Mouse (Mus musculus): ENCODE measurements at regions not wholly inside any gene's neighbourhood (a gene's known extent, or its start where the extent isn't known, plus 50 kb on each side); places are given as distances from the start of the nearest gene placed in this dataset.
A peak's percentile ranks its signal among the peaks of the same experiment; 100 is the strongest.

GRCm38 (mm10) chr15:89940591-89940990, 98.9 kb upstream of the Syt10 start:
- H3K27ac ChIP-seq (ENCODE audit: low read depth, low read length) = no peak overlapping the region
- H3K9me3 ChIP-seq (ENCODE audit: low read length) = no peaks in the 10 kb centered on the region
- H3K36me3 ChIP-seq (ENCODE audit: insufficient read depth, low read length) = no peaks in the 10 kb centered on the region
- no peak for DNase-seq (ENCODE audit: low spot score)
- no peak overlapping the region for H3K4me3 ChIP-seq (ENCODE audit: low read depth, low read length)
- 78% methylated on average over 3 of the region's 3 CpGs for whole genome bisulfite sequencing
- H3K9ac ChIP-seq (replicated peaks; ENCODE audit: low read length, poor library complexity, severe bottlenecking) = no peak overlapping the region
- no peak for ATAC-seq (ENCODE audit: low FRiP score)
- H3K4me1 ChIP-seq (ENCODE audit: insufficient read depth, low read length) = no peaks in the 10 kb centered on the region
- H3K27me3 ChIP-seq (ENCODE audit: insufficient read depth, low read length) = no peaks in the 10 kb centered on the region
- no peak overlapping the region for H3K4me2 ChIP-seq (ENCODE audit: low read depth, low read length, poor library complexity, severe bottlenecking)
- no peak for TF ChIP-seq CTCF (IDR thresholded peaks at IDR 0.05)

- H3K4me1 ChIP-seq (ENCODE audit: insufficient read depth, low read length) = no peaks in the 10 kb centered on the region
- DNase-seq (ENCODE audit: low spot score) (no peak), ATAC-seq (ENCODE audit: low FRiP score) (no peak)
- no peaks in the 10 kb centered on the region for H3K36me3 ChIP-seq (ENCODE audit: insufficient read depth, low read length)
- no peak overlapping the region for H3K4me3 ChIP-seq (ENCODE audit: low read depth, low read length)
- no peak overlapping the region for H3K4me2 ChIP-seq (ENCODE audit: low read depth, low read length, poor library complexity, severe bottlenecking)
- no peak overlapping the region for H3K9ac ChIP-seq (replicated peaks; ENCODE audit: low read length, poor library complexity, severe bottlenecking)
- H3K27ac ChIP-seq (ENCODE audit: low read depth, low read length) = no peak overlapping the region
- no peaks in the 10 kb centered on the region for H3K9me3 ChIP-seq (ENCODE audit: low read length)
- 95% methylated on average over 3 of the region's 3 CpGs for WGBS
- H3K27me3 ChIP-seq (ENCODE audit: insufficient read depth, low read length) = no peaks in the 10 kb centered on the region
- TF ChIP-seq CTCF (IDR thresholded peaks at IDR 0.05) = no peak
Observed at GRCm38 (mm10) chr15:89932370-89932769, 90.7 kb upstream of the Syt10 start.

- 81% methylated on average over 12 of the region's 12 CpGs for WGBS
- H3K4me2 ChIP-seq (ENCODE audit: low read depth, low read length, poor library complexity, severe bottlenecking) = no peak overlapping the region
- no peak overlapping the region for H3K4me3 ChIP-seq (ENCODE audit: low read depth, low read length)
- ATAC-seq (ENCODE audit: low FRiP score) (no peak; the same call in 1 of the 2 replicates), DNase-seq (ENCODE audit: low spot score) (peak; percentile 19)
- no peaks in the 10 kb centered on the region for H3K36me3 ChIP-seq (ENCODE audit: insufficient read depth, low read length)
- TF ChIP-seq CTCF (IDR thresholded peaks at IDR 0.05) = no peak
- no peak overlapping the region for H3K9ac ChIP-seq (replicated peaks; ENCODE audit: low read length, poor library complexity, severe bottlenecking)
- H3K27ac ChIP-seq (ENCODE audit: low read depth, low read length) = no peak overlapping the region
- H3K9me3 ChIP-seq (ENCODE audit: low read length) = no peaks in the 10 kb centered on the region
- H3K4me1 ChIP-seq (ENCODE audit: insufficient read depth, low read length) = no peaks in the 10 kb centered on the region
- no peaks in the 10 kb centered on the region for H3K27me3 ChIP-seq (ENCODE audit: insufficient read depth, low read length)
Observed at GRCm38 (mm10) chr15:89915587-89915986, 73.9 kb upstream of the Syt10 start.

- Histone ChIP-seq H3K36me3 (ENCODE audit: insufficient read depth, low read length) (no peaks in the 10 kb centered on the region), H3K27ac (ENCODE audit: low read depth, low read length) (no peak overlapping the region), H3K4me1 (ENCODE audit: insufficient read depth, low read length) (no peaks in the 10 kb centered on the region), H3K9me3 (ENCODE audit: low read length) (no peaks in the 10 kb centered on the region), H3K4me2 (ENCODE audit: low read depth, low read length, poor library complexity, severe bottlenecking) (no peak overlapping the region), H3K9ac (replicated peaks; ENCODE audit: low read length, poor library complexity, severe bottlenecking) (no peak overlapping the region), H3K27me3 (ENCODE audit: insufficient read depth, low read length) (no peaks in the 10 kb centered on the region), H3K4me3 (ENCODE audit: low read depth, low read length) (no peak overlapping the region)
- ATAC-seq (ENCODE audit: low FRiP score) = no peak
- TF ChIP-seq CTCF (IDR thresholded peaks at IDR 0.05) = no peak
- WGBS = 20% methylated on average over 1 of the region's 1 CpGs
- DNase-seq (ENCODE audit: low spot score) = no peak
Observed at GRCm38 (mm10) chr15:89903057-89903456, 61.4 kb upstream of the Syt10 start.

GRCm38 (mm10) chr15:89893668-89894067, 52.0 kb upstream of the Syt10 start:
- WGBS = 85% methylated on average over 3 of the region's 3 CpGs
- ATAC-seq (ENCODE audit: low FRiP score) = no peak
- Histone ChIP-seq H3K9me3 (ENCODE audit: low read length) (no peaks in the 10 kb centered on the region), H3K36me3 (ENCODE audit: insufficient read depth, low read length) (no peaks in the 10 kb centered on the region), H3K9ac (replicated peaks; ENCODE audit: low read length, poor library complexity, severe bottlenecking) (no peak overlapping the region), H3K4me2 (ENCODE audit: low read depth, low read length, poor library complexity, severe bottlenecking) (no peak overlapping the region), H3K27ac (ENCODE audit: low read depth, low read length) (no peak overlapping the region), H3K4me1 (ENCODE audit: insufficient read depth, low read length) (no peaks in the 10 kb centered on the region), H3K4me3 (ENCODE audit: low read depth, low read length) (no peak overlapping the region), H3K27me3 (ENCODE audit: insufficient read depth, low read length) (no peaks in the 10 kb centered on the region)
- no peak for TF ChIP-seq CTCF (IDR thresholded peaks at IDR 0.05)
- DNase-seq (ENCODE audit: low spot score) = no peak
